8 mouse cellular contexts compared by ENCODE assay signal in genomic region chrX:166351790-166352189, GRCm38 (mm10).
DNase-seq lines count a peak whose midpoint lies in the region; ATAC-seq and TF ChIP-seq lines count a peak whose summit lies in the region.

No protein-coding gene starts in this region.

- H3K27ac ChIP-seq in neural tube, embryonic 15.5 days (replicated peaks) = no peak overlapping the region
- no peak overlapping the region for H3K27ac ChIP-seq in kidney, adult 2 months (ENCODE audit: insufficient read depth, low read depth, low read length)
- no peak overlapping the region for H3K27ac ChIP-seq in midbrain, embryonic 15.5 days

- WGBS in neural tube, embryonic 15.5 days = 25% methylated on average over 6 of the region's 6 CpGs
- 5% methylated on average over 6 of the region's 6 CpGs for WGBS in kidney, adult 2 months
- WGBS in midbrain, embryonic 15.5 days = 22% methylated on average over 6 of the region's 6 CpGs

- H3K4me2 ChIP-seq in neural tube, embryonic 15.5 days = no peak overlapping the region
- H3K4me2 ChIP-seq in midbrain, embryonic 15.5 days = no peak overlapping the region

- peak; percentile 66 for TF ChIP-seq CTCF in kidney, adult 2 months (conservative IDR thresholded peaks at IDR 0.05; ENCODE audit: insufficient read depth, insufficient read length, low read depth, low read length)

- H3K36me3 ChIP-seq in neural tube, embryonic 15.5 days = no peaks in the 10 kb centered on the region
- no peaks in the 10 kb centered on the region for H3K36me3 ChIP-seq in kidney, adult 2 months (ENCODE audit: control insufficient read depth, insufficient read depth, low read length)
- no peaks in the 10 kb centered on the region for H3K36me3 ChIP-seq in midbrain, embryonic 15.5 days (replicated peaks)

- peak; percentile 40 for DNase-seq in neural tube, embryonic 10.5 days (ENCODE audit: extremely low spot score, low spot score)
- DNase-seq in cerebellum, adult 8-10 months = peak; percentile 56
- DNase-seq in frontal cortex, postnatal 36 days (ENCODE audit: low spot score in 2 of 2) = peak; percentile 56 to 76
- peak; percentile 65 for DNase-seq in kidney, adult 2 months
- peak; percentile 66 for DNase-seq in left cerebral cortex, postnatal 4 days
- DNase-seq in spleen, postnatal 4 days (ENCODE audit: low spot score in 2 of 2) = peak; percentile 30 to 68

- no peak overlapping the region for H3K9ac ChIP-seq in neural tube, embryonic 15.5 days (replicated peaks)
- H3K9ac ChIP-seq in midbrain, embryonic 15.5 days = no peak overlapping the region

- H3K27me3 ChIP-seq in neural tube, embryonic 15.5 days (replicated peaks) = peaks cover 2% of the 10 kb centered on the region; the same call in 1 of the 2 replicates
- H3K27me3 ChIP-seq in kidney, adult 2 months (replicated peaks; ENCODE audit: control insufficient read depth, insufficient read depth, low read length) = no peaks in the 10 kb centered on the region
- H3K27me3 ChIP-seq in midbrain, embryonic 15.5 days (replicated peaks) = no peaks in the 10 kb centered on the region

- intact Hi-C loops in left cerebral cortex, postnatal 4 days (cut with DNase I) = no loop called here

- H3K4me3 ChIP-seq in neural tube, embryonic 15.5 days (replicated peaks) = no peak overlapping the region
- H3K4me3 ChIP-seq in kidney, adult 2 months (ENCODE audit: insufficient read depth, low read depth, low read length) = no peak overlapping the region
- H3K4me3 ChIP-seq in midbrain, embryonic 15.5 days = no peak overlapping the region

- H3K9me3 ChIP-seq in neural tube, embryonic 15.5 days (replicated peaks) = no peaks in the 10 kb centered on the region
- H3K9me3 ChIP-seq in midbrain, embryonic 15.5 days = no peaks in the 10 kb centered on the region

- no peak; the same call in 1 of the 2 replicates for ATAC-seq in neural tube, embryonic 15.5 days (ENCODE audit: low FRiP score)
- peak; percentile 34; the same call in 1 of the 2 replicates for ATAC-seq in midbrain, embryonic 15.5 days (replicated peaks)

- TF ChIP-seq POLR2A in kidney, adult 2 months (IDR thresholded peaks at IDR 0.05; ENCODE audit: low read depth, low read length) = no peak

- H3K4me1 ChIP-seq in neural tube, embryonic 15.5 days = peaks cover 12% of the 10 kb centered on the region
- no peaks in the 10 kb centered on the region for H3K4me1 ChIP-seq in kidney, adult 2 months (ENCODE audit: control insufficient read depth, insufficient read depth, low read length)
- peaks cover 11% of the 10 kb centered on the region; the same call in 1 of the 2 replicates for H3K4me1 ChIP-seq in midbrain, embryonic 15.5 days
